Mouse (Mus musculus) forebrain, embryonic 16.5 days (tissue): ENCODE data around the gene Pfkm. TPM values are rescaled to one million over a fixed set of nuclear protein-coding genes. Genes with fewer than 3 reads are reported as not detected.

ENCODE experiments used
- ATAC-seq: fragments of 200-750 bp; cut with Nextera tagmentation; 2 replicates; pipeline ENCODE4 v1.8.0; 2017; ENCODE audit warnings: mild to moderate bottlenecking, moderate library complexity
- H3K27ac ChIP-seq: fragments of 300-500 bp; sonication (generic); 2 replicates; pipeline ENCODE4 v1.5.1; 2014; ENCODE audit warnings: low read length, control low read depth
- H3K27me3 ChIP-seq: fragments of 300-500 bp; sonication (generic); replicated peaks from 2 replicates; pipeline ENCODE4 v1.6.1; 2014; ENCODE audit warnings: low read length; ENCODE audit not compliant: control insufficient read depth, insufficient read depth
- H3K36me3 ChIP-seq: fragments of 300-500 bp; sonication (generic); 2 replicates; pipeline ENCODE4 v1.6.1; 2014; ENCODE audit not compliant: control insufficient read depth, insufficient read depth
- H3K4me1 ChIP-seq: fragments of 300-500 bp; sonication (generic); replicated peaks from 2 replicates; pipeline ENCODE4 v1.6.1; 2014; ENCODE audit warnings: low read length; ENCODE audit not compliant: control insufficient read depth, insufficient read depth
- H3K4me2 ChIP-seq: fragments of 300-500 bp; sonication (generic); 2 replicates; pipeline ENCODE4 v1.6.1; 2014; ENCODE audit warnings: mild to moderate bottlenecking, low read length, control low read depth
- H3K4me3 ChIP-seq: fragments of 300-500 bp; sonication (generic); replicated peaks from 2 replicates; pipeline ENCODE4 v1.5.1; 2014; ENCODE audit warnings: mild to moderate bottlenecking, low read length, control low read depth
- H3K9ac ChIP-seq: fragments of 300-500 bp; sonication (generic); replicated peaks from 2 replicates; pipeline ENCODE4 v1.6.1; 2014; ENCODE audit warnings: low read depth, low read length, control low read depth
- H3K9me3 ChIP-seq: fragments of 300-500 bp; sonication (generic); 2 replicates; pipeline ENCODE4 v1.6.1; 2016; ENCODE audit warnings: low read length; ENCODE audit not compliant: control insufficient read depth
- WGBS: fragments of 180-500 bp; shearing (Covaris S2); extraction: QIAGEN DNeasy Blood & Tissue Kit; methylation state at CpG from one replicate; pipeline ENCODE4 v1.1.7; 2014; 5-methylcytosine and 5-hydroxymethylcytosine counted together
- polyA plus RNA-seq: library from polyadenylated mRNA; unstranded; fragments of >200 nt; fragmentation: Nextera tagmentation; extraction: Ambion mirVana; gene quantifications from 2 replicates; pipeline ENCODE4 v1.2.1, GENCODE M21; 2015

Pfkm gene
- polyA plus RNA-seq, 1 experiment from 2014 or later, result 97.0 TPM

- under 1% methylated on average over 35 of the region's 36 CpGs for WGBS
- peak overlapping the region; percentile 94 for H3K4me2 ChIP-seq
- peak overlapping the region; percentile 86 for H3K4me3 ChIP-seq
- peaks cover 17% of the 10 kb centered on the region for H3K36me3 ChIP-seq
- H3K4me1 ChIP-seq, result peaks cover 14% of the 10 kb centered on the region
- peak overlapping the region; percentile 42 for H3K27ac ChIP-seq
- ATAC-seq, result peak; percentile 39
- no peaks in the 10 kb centered on the region for H3K9me3 ChIP-seq
- H3K9ac ChIP-seq, result peak overlapping the region; percentile 94
- H3K27me3 ChIP-seq, result no peaks in the 10 kb centered on the region
Observed at GRCm38 (mm10) chr15:98144861-98145507, 52.6 kb downstream of the Pfkm start.

GRCm38 (mm10) chr15:98145559-98146181 is 53.3 kb downstream of the Pfkm start:
- H3K4me3 ChIP-seq, result peak overlapping the region; percentile 86
- no peaks in the 10 kb centered on the region for H3K9me3 ChIP-seq
- H3K4me2 ChIP-seq, result peak overlapping the region; percentile 94
- H3K27ac ChIP-seq, result peak overlapping the region; percentile 42; the same call in 1 of the 2 replicates
- under 1% methylated on average over 38 of the region's 38 CpGs for WGBS
- no peaks in the 10 kb centered on the region for H3K27me3 ChIP-seq
- peak; percentile 99 for ATAC-seq
- H3K36me3 ChIP-seq, result peaks cover 13% of the 10 kb centered on the region
- H3K9ac ChIP-seq, result peak overlapping the region; percentile 94
- peaks cover 14% of the 10 kb centered on the region for H3K4me1 ChIP-seq

GRCm38 (mm10) chr15:98148356-98148755 is 56.0 kb downstream of the Pfkm start:
- Histone ChIP-seq H3K4me3 (no peak overlapping the region), H3K27ac (no peak overlapping the region), H3K4me2 (no peak overlapping the region), H3K9me3 (no peaks in the 10 kb centered on the region), H3K36me3 (no peaks in the 10 kb centered on the region), H3K4me1 (peaks cover 14% of the 10 kb centered on the region), H3K9ac (no peak overlapping the region), H3K27me3 (no peaks in the 10 kb centered on the region)
- WGBS, result 92% methylated on average over 3 of the region's 3 CpGs
- no peak for ATAC-seq

GRCm38 (mm10) chr15:98149166-98149602 is 56.8 kb downstream of the Pfkm start:
- H3K27me3 ChIP-seq, result no peaks in the 10 kb centered on the region
- peaks cover 12% of the 10 kb centered on the region for H3K4me1 ChIP-seq
- no peak overlapping the region for H3K4me3 ChIP-seq
- ATAC-seq, result no peak
- no peaks in the 10 kb centered on the region for H3K36me3 ChIP-seq
- no peak overlapping the region for H3K4me2 ChIP-seq
- H3K9ac ChIP-seq, result no peak overlapping the region
- no peak overlapping the region for H3K27ac ChIP-seq
- H3K9me3 ChIP-seq, result no peaks in the 10 kb centered on the region
- 74% methylated on average over 10 of the region's 10 CpGs for WGBS

- ATAC-seq, result no peak
- Histone ChIP-seq H3K4me2 (no peak overlapping the region), H3K9ac (no peak overlapping the region), H3K27ac (no peak overlapping the region), H3K4me1 (no peaks in the 10 kb centered on the region), H3K36me3 (no peaks in the 10 kb centered on the region), H3K4me3 (no peak overlapping the region), H3K9me3 (no peaks in the 10 kb centered on the region), H3K27me3 (no peaks in the 10 kb centered on the region)
- WGBS, result 51% methylated on average over 7 of the region's 7 CpGs
Observed at GRCm38 (mm10) chr15:98152916-98153315, 60.5 kb downstream of the Pfkm start.

- Histone ChIP-seq H3K27me3 (no peaks in the 10 kb centered on the region), H3K9ac (no peak overlapping the region), H3K4me3 (no peak overlapping the region), H3K4me1 (no peaks in the 10 kb centered on the region), H3K36me3 (no peaks in the 10 kb centered on the region), H3K4me2 (no peak overlapping the region), H3K9me3 (no peaks in the 10 kb centered on the region), H3K27ac (no peak overlapping the region)
- 35% methylated on average over 3 of the region's 3 CpGs for WGBS
- ATAC-seq, result no peak
Observed at GRCm38 (mm10) chr15:98153625-98154024, 61.2 kb downstream of the Pfkm start.

- Histone ChIP-seq H3K27me3 (no peaks in the 10 kb centered on the region), H3K27ac (no peak overlapping the region), H3K9ac (no peak overlapping the region), H3K36me3 (no peaks in the 10 kb centered on the region), H3K4me3 (no peak overlapping the region), H3K9me3 (no peaks in the 10 kb centered on the region), H3K4me1 (no peaks in the 10 kb centered on the region), H3K4me2 (no peak overlapping the region)
- WGBS, result 59% methylated on average over 4 of the region's 4 CpGs
- ATAC-seq, result no peak
Observed at GRCm38 (mm10) chr15:98154146-98154545, 61.8 kb downstream of the Pfkm start.

GRCm38 (mm10) chr15:98154631-98155030 is 62.2 kb downstream of the Pfkm start:
- WGBS, result 81% methylated on average over 3 of the region's 3 CpGs
- H3K4me1 ChIP-seq, result no peaks in the 10 kb centered on the region
- H3K9ac ChIP-seq, result no peak overlapping the region
- H3K36me3 ChIP-seq, result no peaks in the 10 kb centered on the region
- no peak for ATAC-seq
- H3K27me3 ChIP-seq, result no peaks in the 10 kb centered on the region
- H3K4me2 ChIP-seq, result no peak overlapping the region
- H3K4me3 ChIP-seq, result no peak overlapping the region
- H3K27ac ChIP-seq, result no peak overlapping the region
- H3K9me3 ChIP-seq, result no peaks in the 10 kb centered on the region

GRCm38 (mm10) chr15:98155272-98155671 is 62.9 kb downstream of the Pfkm start:
- H3K9me3 ChIP-seq, result no peaks in the 10 kb centered on the region
- H3K27me3 ChIP-seq, result no peaks in the 10 kb centered on the region
- no peak overlapping the region for H3K27ac ChIP-seq
- no peak overlapping the region for H3K4me2 ChIP-seq
- 88% methylated on average over 5 of the region's 5 CpGs for WGBS
- H3K4me3 ChIP-seq, result no peak overlapping the region
- H3K4me1 ChIP-seq, result no peaks in the 10 kb centered on the region
- no peak overlapping the region for H3K9ac ChIP-seq
- no peak for ATAC-seq
- H3K36me3 ChIP-seq, result no peaks in the 10 kb centered on the region
